Mouse (Mus musculus): ENCODE data around the gene Nxph3.

Nxph3 gene

DNA sequence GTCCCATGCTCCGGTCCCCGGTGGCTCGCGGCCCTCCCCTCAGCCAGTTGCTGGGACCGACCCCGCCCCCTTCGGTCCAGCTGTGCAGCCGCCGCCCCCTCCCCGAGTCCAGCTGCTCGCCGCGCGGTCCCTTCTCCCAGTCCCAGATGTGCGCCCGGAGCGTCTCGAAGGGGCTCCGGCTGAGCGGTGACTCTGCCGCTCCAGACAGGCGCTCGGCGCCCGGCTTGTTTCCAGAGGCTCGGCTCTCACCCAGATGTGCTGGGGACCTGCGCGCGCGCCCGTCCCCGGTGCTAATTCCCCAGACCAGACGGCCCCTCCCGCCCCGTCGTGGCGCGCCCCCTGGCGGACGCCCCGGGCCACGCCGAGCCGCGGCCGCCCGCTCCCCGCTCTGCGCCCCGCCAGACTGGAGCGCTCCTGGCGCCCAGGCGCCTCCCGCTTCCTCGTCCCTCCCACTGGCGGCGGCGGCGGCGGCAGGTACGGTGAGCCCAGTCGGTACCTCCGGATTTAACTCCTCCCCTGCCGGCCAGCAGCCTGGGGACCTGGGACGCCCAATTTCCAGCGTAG is at the start of gene Nxph3:
Gene Nxph3, minus strand, starts transcription at position 273 of the 564 bp plus-strand sequence.
- peak; percentile 63 to 67 for DNase-seq (ENCODE audit: low spot score in 2 of 2)

DNA sequence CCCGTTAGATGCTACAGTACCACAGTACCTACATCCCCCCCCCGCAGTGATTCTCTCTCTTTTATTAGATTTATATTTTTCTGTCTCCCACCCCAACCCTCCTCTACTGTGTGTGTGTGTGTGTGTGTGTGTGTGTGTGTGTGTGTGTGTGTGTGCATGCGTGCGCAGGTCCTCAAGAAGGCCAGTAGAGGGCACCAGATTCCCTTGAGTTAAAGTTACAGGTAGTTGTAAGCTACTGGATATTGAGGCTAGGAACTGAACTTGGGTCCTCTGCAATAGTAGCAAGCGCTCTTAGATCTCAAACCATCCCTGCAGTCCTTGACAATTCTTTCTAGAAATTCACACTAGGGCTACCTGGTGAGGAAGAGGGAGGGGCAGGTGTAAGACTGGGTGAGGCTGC is 49.5 kb upstream of the Nxph3 start:
- DNase-seq (ENCODE audit: low spot score in 2 of 2): no peak

DNA sequence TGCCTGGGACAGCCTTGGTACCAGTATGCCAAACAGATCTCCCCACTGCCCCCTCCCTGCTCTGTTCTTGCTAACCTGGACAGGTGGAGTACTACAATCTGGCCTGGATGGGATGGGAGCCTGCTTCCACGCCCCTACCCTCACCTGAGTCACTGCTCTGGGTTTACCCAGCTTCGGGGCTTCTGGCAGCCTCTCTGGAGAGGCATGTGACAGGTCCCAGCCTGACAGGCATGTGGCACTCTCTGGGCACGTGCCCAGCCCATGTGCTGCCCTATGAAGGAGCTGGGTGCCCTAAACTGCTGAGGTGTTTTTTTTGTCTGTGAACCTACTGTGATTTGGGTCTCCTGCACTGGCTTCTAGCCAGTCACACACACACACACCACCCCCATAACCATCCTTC is 46.4 kb upstream of the Nxph3 start:
- no peak for DNase-seq (ENCODE audit: low spot score in 2 of 2)

DNA sequence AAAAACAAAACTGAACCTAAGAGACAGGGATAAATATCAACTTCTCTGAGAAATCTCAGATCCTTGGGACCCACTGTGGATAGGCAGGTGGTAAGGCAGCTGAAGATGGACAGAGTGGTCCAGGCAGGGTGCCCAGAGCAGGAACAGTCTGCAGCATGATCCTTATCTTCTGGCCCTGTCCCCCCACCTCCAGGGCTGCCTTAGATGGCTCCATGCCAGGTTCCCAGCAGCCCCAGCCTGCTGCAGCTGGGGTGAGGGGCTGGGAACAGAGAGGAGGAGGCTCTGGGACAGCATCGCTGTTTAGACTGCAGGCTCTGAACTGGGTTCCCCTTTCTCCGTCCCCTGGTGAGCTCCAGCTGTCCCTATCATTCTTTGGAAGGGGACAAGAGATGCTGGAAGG is 45.4 kb upstream of the Nxph3 start:
- DNase-seq (ENCODE audit: low spot score in 2 of 2): no peak

DNA sequence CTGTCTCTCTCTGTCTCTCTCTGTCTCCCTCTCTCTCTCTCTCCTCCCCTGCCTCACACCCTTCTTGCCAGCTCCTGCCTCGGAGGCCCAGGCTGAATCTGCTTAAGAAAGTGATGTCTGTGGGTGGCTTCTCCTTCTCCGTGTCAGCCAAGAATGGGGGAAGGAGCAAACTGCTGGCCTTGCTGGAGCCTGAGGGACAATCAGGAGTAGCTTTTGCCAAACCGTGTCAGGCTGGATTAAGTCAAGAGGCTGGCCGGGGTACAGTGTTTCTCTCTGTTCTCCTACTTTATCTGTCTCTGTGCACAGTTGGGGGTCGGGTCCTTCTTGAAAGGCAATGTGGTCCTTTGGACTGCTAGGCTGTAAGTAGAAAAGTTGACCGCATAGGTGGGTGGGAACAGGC is 43.3 kb upstream of the Nxph3 start:
- peak in 1 of 2 experiments; percentile 26 for DNase-seq (ENCODE audit: low spot score in 2 of 2)

DNA sequence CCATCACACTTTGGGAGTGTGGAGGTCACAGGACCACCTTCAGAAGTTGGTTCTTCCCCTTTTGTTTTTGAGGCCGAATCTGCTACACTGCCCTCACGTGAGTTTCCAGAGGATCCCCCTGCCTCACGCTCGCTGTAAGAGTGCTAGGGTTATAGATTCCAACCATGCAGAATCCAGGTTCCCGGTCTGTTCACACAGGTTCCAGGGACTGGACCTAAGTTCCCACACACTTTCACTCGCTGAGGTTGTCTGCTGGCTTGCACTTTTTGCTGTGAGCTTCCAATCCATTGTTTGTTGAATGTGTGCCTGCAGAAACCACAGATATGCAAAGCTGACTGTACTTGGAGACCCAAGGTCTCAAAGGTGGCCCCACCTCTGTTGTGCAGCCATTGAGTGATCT is 42.7 kb upstream of the Nxph3 start:
- DNase-seq (ENCODE audit: low spot score in 2 of 2): no peak

DNA sequence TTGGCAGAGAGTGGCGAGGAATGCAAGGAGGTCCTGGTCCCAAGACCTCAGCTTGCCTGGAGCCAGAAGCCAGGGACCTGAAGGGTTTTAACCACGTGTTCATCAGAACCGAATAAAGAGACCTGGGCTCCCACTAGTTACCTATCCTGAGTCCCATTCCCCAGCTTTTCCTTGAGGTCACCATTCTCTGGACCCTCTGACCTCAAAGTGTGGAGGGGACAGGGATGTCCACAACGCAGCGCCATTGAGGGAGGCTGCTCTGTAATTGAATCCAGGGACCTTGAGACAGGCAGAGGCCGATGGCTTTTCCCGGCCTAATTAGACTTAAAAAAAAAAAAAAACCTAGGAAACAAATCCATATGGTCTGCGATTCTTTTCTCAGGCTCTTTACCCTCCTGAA is 40.9 kb upstream of the Nxph3 start:
- no peak for DNase-seq (ENCODE audit: low spot score in 2 of 2)

DNA sequence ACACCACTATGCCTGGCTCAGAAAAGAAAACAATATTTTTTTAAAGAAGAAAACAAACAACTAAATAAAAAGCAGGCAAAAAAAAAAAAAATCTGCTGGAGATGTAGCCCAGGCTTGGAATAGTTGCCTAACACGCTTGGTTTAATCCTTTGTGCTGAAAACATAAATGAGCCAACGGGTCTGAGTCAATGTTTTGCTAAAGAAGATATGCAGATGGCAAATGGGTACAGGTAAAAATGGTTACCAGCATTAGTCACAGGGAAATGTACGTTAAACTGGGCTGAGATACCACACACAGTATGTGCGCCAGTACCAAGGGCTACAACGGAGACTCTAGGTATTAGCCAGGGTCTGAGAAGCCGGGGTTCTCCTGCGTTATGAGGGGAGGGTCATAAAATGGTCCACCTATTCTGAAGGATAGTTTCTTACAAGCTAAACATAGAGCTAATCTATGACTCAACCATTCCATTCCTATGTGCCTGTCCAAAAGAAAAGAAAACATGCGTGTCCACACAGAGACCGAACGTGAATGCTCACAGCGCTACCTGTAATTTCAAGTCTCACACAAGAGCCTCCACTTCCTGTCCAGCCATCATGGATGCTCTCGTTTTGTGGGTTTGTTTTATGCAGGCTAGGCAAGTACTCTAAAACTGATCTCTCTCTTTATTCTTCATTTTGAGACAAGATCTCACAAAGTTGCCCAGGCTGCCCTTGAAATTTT is 36.1 kb upstream of the Nxph3 start:
- no peak for DNase-seq (ENCODE audit: low spot score in 2 of 2)

DNA sequence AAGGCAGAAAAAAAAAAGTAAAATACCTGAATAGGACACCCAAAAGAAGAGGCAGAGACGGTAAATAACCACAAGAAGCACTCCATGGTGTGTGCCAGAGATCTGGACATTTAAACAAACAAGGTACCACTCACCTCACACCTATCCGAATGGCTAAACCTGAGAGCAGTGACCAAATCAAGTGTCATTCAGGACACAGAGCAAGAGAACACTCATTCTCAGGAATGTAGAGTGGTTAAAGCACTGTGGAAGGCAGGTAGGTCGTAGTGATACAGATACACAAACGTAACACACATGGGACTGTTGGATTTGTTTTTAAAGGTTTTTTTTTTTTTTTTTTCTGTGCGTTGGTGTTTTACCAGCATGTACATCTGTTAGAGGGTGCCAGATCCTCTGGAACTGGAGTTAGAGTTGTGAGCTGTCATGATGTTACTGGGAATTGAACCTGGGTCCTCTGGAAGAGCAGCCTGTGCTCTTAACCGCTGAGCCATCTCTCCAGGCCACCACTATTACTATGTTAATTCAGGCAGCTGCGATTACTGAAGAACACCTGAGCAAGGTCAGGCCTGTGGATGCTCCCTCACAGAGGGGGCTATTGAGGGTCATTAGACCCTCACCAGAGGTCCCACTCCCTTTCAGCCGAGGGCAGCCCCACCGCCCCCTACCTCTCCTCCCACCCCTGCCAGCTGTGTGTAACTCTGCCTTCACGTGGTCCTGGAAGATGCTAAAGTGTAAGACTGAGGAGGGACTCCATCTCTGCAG is 31.8 kb upstream of the Nxph3 start:
- no peak for DNase-seq (ENCODE audit: low spot score in 2 of 2)

DNA sequence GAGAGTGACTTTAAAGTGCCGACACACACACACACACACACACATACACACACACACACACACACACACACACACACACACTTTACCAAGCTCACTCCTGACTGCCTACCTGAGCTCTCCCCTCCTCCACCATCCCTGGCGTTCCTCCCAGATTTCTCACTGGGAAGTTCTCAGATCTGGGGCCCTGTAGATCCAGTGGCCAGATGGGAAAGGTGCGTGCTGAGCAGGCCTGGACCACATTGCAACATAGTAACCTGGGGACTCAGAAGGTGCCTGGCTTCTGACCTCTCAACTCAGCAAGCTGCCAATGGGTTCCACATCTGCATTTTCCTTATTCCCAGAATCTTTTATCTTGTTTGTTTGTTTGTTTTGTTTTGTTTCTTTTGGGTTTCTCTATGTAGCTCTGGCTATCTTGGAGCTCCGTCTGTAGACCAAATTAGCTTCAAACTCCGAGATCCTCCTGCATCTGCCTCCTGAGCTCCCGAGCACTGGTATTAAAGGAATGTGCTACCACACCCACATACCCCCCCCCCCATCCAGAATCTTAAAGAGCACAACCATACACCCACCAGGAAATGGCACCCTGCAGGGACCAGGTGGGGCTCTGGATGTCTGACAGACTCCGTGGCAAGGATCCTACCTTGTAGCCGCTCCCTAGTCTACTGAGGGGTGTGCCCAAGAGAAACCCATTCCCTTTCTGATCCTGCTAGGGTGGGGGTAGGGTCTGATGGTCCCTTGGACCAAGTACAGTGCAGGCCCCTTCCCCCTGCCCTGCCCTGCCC is 30.4 kb upstream of the Nxph3 start:
- DNase-seq (ENCODE audit: low spot score in 2 of 2): no peak

DNA sequence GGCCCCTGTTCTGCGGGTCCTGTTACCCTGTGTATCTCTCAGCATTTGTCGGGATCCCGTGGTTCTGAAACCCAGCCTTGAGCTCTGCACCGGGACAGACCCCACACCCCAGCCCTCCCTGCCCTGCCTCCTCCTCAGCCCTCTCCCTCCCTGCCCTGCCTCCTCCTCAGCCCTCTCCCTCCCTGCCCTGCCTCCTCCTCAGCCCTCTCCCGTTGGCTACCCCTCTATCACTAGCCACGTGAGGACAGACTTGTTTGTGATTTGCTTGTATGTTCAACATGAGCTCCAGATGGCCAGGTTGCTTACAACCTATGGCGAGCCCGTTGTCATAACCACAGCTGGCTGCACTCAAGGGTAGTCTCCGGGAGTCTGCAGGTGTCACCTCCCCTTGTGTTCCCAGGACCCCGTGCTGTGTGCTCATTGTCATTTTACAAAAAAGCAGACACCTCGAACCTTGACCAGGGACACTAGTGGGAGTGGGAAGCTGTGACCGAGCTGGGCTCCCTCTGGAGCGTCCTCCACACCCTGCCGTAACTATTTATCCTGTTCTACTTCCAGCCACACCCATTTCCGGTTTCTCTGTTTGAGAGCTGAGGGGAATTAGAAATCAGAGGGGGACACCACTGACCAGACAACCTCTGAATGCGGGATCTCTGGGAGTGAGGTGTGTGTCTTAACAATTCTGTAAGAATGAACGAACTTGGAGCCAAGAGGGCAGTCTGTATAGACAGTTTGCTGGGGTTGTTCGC is 26.4 kb upstream of the Nxph3 start:
- no peak for DNase-seq (ENCODE audit: low spot score in 2 of 2)

DNA sequence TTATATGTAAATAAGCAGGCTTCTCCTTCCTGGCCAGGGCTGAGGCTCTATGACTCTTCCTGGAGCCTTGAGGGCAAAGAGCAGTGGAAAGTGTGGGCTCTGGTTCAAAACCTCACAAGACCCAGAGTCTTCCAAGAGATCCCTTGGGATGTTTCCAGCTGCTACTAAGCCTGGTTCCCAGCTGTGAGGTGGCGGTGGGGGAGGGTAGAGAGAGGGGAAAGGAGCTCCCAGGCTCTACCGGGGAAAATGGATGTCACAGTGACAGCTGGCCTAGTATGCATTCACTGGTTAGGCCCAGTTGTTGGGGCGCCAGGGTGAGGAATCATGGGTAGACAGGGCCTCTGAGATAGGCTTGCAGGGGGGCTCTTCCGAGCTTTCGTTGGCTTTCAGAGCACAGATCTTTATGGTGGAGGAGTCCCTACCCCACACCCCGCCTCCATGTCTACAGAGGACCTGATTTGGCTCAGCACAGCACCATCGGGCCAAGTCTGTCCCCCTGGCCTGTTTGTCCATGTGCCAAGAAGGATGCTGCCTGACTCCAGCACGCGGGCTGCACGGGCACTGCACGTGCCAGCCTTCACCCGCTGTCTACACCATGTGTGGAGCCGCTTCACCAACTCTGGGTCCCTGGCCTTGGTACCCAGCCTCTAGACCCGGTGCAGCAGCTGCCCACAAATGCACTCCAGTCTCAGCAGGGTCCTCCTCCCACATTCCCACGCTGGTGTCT is 24.2 kb upstream of the Nxph3 start:
- peak in 1 of 2 experiments; percentile 15 for DNase-seq (ENCODE audit: low spot score in 2 of 2)

DNA sequence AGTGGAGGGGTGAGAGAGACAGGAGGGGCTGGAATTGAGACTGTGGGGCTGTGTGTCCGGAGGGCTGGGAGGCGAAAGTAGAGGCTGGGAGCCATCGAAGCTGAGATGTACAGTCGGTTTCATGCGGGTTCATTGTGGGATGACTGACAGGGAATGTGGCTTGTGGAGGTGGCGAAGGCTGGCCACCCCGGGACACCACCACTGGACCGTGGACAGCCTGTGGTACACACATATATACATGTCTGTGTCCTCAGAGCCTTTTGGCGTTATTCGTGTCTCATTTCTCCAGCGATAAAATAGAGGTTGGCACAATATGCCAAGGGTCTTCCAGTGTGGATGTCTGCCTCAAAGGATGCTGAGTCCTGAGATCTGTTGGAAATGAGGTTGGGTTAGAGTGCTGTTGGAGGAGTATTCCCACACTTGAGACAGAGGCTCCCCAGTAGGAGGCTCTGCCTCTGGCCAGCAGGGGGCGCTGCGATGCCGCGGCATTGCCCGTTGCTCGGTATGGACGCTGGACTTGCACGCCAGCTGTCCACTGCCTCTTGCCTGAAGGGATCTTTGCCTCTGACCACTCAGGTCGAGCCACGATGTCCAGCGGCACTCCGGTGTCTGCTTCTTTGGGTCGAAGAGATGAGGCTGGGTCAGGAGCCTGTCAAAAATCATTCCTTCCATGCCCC is 19.3 kb upstream of the Nxph3 start:
- DNase-seq (ENCODE audit: low spot score in 2 of 2): peak; percentile 63 to 83

DNA sequence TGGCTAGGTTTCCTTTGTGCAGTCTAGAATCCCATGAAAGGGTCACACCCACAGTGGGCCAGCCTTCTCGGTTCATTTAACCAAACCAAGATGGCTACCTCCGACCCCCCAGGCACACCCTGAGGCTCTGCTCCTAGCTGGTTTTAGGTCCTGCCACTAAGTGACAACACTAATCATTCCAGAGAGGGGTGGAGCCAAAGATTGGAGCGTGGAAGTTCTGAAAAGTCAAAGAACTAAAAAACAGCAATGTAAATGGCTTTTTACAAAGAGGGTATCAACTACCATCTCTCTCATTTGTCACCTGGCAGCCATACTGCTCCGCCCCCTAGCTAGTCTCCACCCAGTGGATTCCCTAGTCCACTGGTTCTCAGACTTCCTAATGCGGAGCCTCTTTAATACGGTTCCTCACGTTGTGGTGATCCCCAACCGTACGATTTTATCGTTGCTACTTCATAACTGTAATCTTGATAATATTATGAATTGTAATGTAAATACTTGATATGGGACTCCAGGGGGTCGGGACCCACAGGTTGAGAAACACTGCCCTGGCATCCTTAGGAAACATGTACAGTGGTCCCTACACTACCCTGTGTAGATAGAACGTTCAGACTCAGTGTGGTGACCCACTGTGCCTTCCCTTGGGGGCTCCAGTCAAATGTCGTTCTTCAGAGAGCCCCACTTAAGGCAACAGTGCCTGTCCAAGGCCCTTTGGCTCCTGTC is 18.1 kb upstream of the Nxph3 start:
- DNase-seq (ENCODE audit: low spot score in 2 of 2): no peak

DNA sequence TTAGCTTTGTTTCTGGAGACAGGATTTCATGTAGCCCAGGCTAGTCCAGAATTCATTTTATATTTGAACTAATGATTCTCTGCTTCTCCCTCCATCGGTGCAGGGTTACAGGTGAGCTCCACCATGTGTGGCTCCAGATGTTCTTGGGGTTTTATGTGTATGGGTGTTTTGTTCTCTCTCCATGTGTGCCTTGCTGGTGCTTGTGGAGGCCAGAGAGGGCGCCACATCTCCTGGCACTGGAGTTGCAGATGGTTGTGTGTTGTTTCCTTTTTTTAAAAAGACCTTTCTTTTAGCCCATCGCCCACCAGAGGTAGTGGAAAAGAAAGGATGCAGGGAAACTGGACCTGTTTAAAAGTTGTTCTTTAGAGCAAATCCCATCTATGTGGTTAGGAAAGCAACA is 13.9 kb upstream of the Nxph3 start:
- DNase-seq (ENCODE audit: low spot score in 2 of 2): no peak

DNA sequence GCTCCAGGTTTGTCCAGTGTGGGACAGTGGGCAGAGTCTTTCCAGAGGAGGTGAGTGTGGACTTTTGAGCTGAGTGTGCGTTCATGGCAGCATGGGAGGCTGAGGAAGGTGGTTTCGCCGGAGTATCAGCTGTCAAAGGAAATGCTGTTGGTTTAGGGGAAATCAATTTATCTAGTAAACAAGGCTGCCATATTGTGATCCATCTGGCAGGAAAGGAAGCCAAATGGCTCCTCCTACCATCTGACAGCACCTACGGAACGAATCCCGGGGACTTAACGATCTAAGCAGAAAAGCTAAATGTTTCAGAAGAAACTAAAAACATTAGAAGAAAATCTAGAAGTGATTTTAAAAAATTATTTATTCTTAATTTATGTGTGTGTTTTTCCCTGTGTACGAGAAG is 12.9 kb upstream of the Nxph3 start:
- no peak for DNase-seq (ENCODE audit: low spot score in 2 of 2)

DNA sequence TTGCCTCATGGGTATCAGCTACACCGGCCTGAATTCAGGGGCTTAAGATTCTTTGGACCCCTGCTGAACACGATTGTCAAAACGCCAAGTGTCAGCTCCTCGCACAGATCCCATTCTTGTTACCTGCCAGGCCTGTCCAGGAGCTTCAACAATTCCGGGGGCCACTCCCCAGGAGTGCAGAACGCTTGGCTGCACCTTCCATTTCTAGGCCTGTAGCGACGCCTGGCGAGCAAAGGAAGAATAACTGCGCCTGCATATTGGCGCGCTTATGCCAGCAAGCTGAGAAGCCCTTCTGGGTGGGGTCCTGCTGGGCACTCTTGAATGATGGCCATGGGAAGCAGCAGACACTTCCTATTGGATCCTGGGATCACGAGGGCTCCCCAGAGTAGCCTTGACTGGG is 7.2 kb upstream of the Nxph3 start:
- peak; percentile 46 to 74 for DNase-seq (ENCODE audit: low spot score in 2 of 2)

DNA sequence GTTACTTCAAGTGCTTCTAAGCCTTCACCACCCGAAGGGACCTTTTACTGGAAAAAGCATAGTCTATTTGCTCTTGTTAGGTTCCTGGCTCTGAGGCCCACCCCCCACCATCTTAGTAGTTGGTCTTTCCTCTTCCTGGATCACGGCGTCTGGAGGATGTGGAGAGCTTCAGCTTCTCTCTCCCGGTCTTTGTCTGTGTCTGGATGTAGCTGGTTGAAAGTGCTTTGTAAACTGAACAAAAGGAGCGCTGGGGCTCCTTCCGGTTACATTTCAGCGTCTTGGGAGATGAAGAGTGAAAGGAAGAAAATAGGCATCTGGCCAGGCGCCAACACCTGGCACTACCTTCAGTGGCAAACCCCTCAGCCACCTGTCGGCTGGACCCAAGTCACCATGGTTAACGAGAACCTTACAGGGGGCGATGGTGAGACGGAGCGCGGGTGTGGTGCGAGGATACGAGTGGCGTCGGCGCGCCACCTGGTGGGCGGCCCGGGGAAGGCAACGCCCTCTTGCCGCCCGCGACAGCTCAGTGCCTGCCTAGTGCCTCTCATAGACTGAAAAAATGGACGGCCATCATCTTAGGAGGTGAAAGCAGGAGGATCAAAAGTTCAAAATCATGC is 6.2 kb upstream of the Nxph3 start:
- peak; percentile 67 to 80 for DNase-seq (ENCODE audit: low spot score in 2 of 2)

DNA sequence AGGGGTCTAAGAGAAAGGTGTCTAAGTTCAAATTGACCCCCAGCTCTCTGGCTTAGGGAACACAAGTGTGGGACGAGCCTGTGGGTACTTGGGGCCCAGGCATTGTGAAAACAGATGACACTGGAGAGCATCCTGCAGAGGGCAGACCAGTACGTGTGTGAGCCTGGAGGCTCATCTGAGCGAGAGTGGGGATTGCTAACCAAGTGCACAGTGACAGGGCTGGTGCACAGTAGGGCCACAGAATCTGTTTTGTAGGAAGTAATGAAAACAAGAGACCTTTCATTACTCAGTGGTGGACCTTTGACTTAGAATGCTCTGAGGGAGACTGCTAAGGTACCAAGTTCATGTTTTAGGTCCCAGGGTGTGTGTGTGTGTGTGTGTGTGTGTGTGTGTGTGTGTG is 5.6 kb upstream of the Nxph3 start:
- no peak for DNase-seq (ENCODE audit: low spot score in 2 of 2)
